Mouse (Mus musculus) stomach, postnatal 0 days (tissue): Measurements from ENCODE around the gene Fosl1.

Experiments used
- CTCF ChIP-seq: IDR thresholded peaks from 2 replicates; pipeline ENCODE4 v1.5.1; 2016; ENCODE audit warnings: antibody characterized with exemption, low read depth, mild to moderate bottlenecking, moderate library complexity
- EP300 ChIP-seq: optimal IDR thresholded peaks from 2 replicates; pipeline ENCODE3; 2016; ENCODE audit warnings: antibody characterized with exemption

GRCm38 (mm10) chr19:5423561-5423960 is 23.8 kb upstream of the Fosl1 start:
- TF ChIP-seq CTCF (no peak), EP300 (no peak)
